Mouse (Mus musculus): ENCODE results near the gene Gmnc.

The Gmnc gene

GRCm38 (mm10) chr16:26991477-26992300 is at the start of gene Gmnc:
Gmnc (minus strand) TSS chr16:26991652.
- no peak for DNase-seq (ENCODE audit: low read depth, low spot score)

GRCm38 (mm10) chr16:27027281-27027680 is 35.8 kb upstream of the Gmnc start:
- no peak for DNase-seq (ENCODE audit: low read depth, low spot score)

- DNase-seq (ENCODE audit: low read depth, low spot score) = no peak
Measured at GRCm38 (mm10) chr16:27026226-27026625, 34.8 kb upstream of the Gmnc start.

GRCm38 (mm10) chr16:27022746-27023145 is 31.3 kb upstream of the Gmnc start:
- no peak for DNase-seq (ENCODE audit: low read depth, low spot score)

GRCm38 (mm10) chr16:27017309-27017708 is 25.9 kb upstream of the Gmnc start:
- DNase-seq (ENCODE audit: low read depth, low spot score) = no peak

GRCm38 (mm10) chr16:27002714-27003113 is 11.3 kb upstream of the Gmnc start:
- no peak for DNase-seq (ENCODE audit: low read depth, low spot score)

GRCm38 (mm10) chr16:26999563-26999962 is 8.1 kb upstream of the Gmnc start:
- DNase-seq (ENCODE audit: low read depth, low spot score) = no peak

GRCm38 (mm10) chr16:26989415-26990315 is 1.8 kb downstream of the Gmnc start:
- DNase-seq (ENCODE audit: low read depth, low spot score) = no peak

- DNase-seq (ENCODE audit: low read depth, low spot score) = no peak
Measured at GRCm38 (mm10) chr16:26988188-26988587, 3.3 kb downstream of the Gmnc start.

GRCm38 (mm10) chr16:26985796-26986195 is 5.7 kb downstream of the Gmnc start:
- DNase-seq (ENCODE audit: low read depth, low spot score) = no peak

- DNase-seq (ENCODE audit: low read depth, low spot score) = no peak
Measured at GRCm38 (mm10) chr16:26982112-26982511, 9.3 kb downstream of the Gmnc start.

- no peak for DNase-seq (ENCODE audit: low read depth, low spot score)
Measured at GRCm38 (mm10) chr16:26967967-26968366, 23.5 kb downstream of the Gmnc start.

- no peak for DNase-seq (ENCODE audit: low read depth, low spot score)
Measured at GRCm38 (mm10) chr16:26966830-26967229, 24.6 kb downstream of the Gmnc start.

GRCm38 (mm10) chr16:26961971-26962370 is 29.5 kb downstream of the Gmnc start:
- no peak for DNase-seq (ENCODE audit: low read depth, low spot score)

- DNase-seq (ENCODE audit: low read depth, low spot score) = no peak
Measured at GRCm38 (mm10) chr16:26951601-26952000, 39.9 kb downstream of the Gmnc start.

- no peak for DNase-seq (ENCODE audit: low read depth, low spot score)
Measured at GRCm38 (mm10) chr16:26950209-26950608, 41.2 kb downstream of the Gmnc start.

- no peak for DNase-seq (ENCODE audit: low read depth, low spot score)
Measured at GRCm38 (mm10) chr16:26903968-26904367, 87.5 kb downstream of the Gmnc start.

- DNase-seq (ENCODE audit: low read depth, low spot score) = no peak
Measured at GRCm38 (mm10) chr16:26901471-26901870, 90.0 kb downstream of the Gmnc start.

- DNase-seq (ENCODE audit: low read depth, low spot score) = no peak
Measured at GRCm38 (mm10) chr16:26886337-26886736, 105.1 kb downstream of the Gmnc start.

GRCm38 (mm10) chr16:26876885-26877284 is 114.6 kb downstream of the Gmnc start:
- no peak for DNase-seq (ENCODE audit: low read depth, low spot score)
